8 mouse cellular contexts compared by ENCODE assay signal in genomic region chr6:122669406-122670200, GRCm38 (mm10). TPM values are rescaled to one million over a fixed set of nuclear protein-coding genes. Genes with fewer than 3 reads are reported as not detected.
DNase-seq lines count a peak whose midpoint lies in the region; ATAC-seq lines count a peak whose summit lies in the region.

No protein-coding gene starts in this region.

- H3K9ac ChIP-seq in intestine, embryonic 15.5 days = 0 out of 2 replicates have a peak overlapping the region, but pooled peaks have one; percentile 26

- ATAC-seq in intestine, embryonic 15.5 days = peak; percentile 87

- peak; percentile 81 for DNase-seq in adrenal gland, adult 8-10 months
- peak; percentile 95 for DNase-seq in embryo, embryonic 9.5 days (ENCODE audit: extremely low spot score)
- peak; percentile 82 to 91 for DNase-seq in gastrocnemius, postnatal 4 days (ENCODE audit: low spot score in 2 of 2)
- DNase-seq in left cerebral cortex, postnatal 14 days (ENCODE audit: low spot score in 2 of 2) = peak; percentile 100
- peak; percentile 97 for DNase-seq in mesoderm, embryonic 11.5 days (ENCODE audit: low read depth, low spot score)
- peak; percentile 93 for DNase-seq in right cerebral cortex, postnatal 25 days
- DNase-seq in urinary bladder, postnatal 36 days (ENCODE audit: low spot score in 2 of 2) = peak; percentile 80 to 88

- no peaks in the 10 kb centered on the region for H3K27me3 ChIP-seq in intestine, embryonic 15.5 days (replicated peaks)

- no peak overlapping the region for H3K27ac ChIP-seq in intestine, embryonic 15.5 days

- peak overlapping the region; percentile 31 for H3K4me3 ChIP-seq in intestine, embryonic 15.5 days (replicated peaks)

- peak overlapping the region; percentile 61 for H3K4me2 ChIP-seq in intestine, embryonic 15.5 days (replicated peaks)

- no peaks in the 10 kb centered on the region for H3K9me3 ChIP-seq in intestine, embryonic 15.5 days

- no peaks in the 10 kb centered on the region for H3K4me1 ChIP-seq in intestine, embryonic 15.5 days (replicated peaks)

- intact Hi-C loops in left cerebral cortex, postnatal 14 days (cut with DNase I) = loop anchor here (2.0 to 10.0 kb wide), 3 partner anchors 49 to 205 kb away; partner anchors contain the start of gene Necap1

- H3K36me3 ChIP-seq in intestine, embryonic 15.5 days = no peaks in the 10 kb centered on the region

- 7% methylated on average over 19 of the region's 19 CpGs for WGBS in intestine, embryonic 15.5 days

RNA-seq across cellular contexts. Expression of gene Nanog, which starts 37.7 kb away (rescaled TPM):
- total RNA-seq in adrenal gland, adult 8-10 months (2022) = not detected
- not detected for total RNA-seq in gastrocnemius, postnatal 4 days (2021)
- 0.20 and 0.21 TPM in 2 replicates for polyA plus RNA-seq in intestine, embryonic 15.5 days (2015; fragmentation: Nextera tagmentation; extraction: Ambion mirVana)
- not detected for total RNA-seq in left cerebral cortex, postnatal 14 days (2021)

RNA-seq across cellular contexts. Expression of gene Dppa3, which starts 43.4 kb away (rescaled TPM):
- not detected for total RNA-seq in adrenal gland, adult 8-10 months (2022)
- not detected for total RNA-seq in gastrocnemius, postnatal 4 days (2021)
- polyA plus RNA-seq in intestine, embryonic 15.5 days (2015; fragmentation: Nextera tagmentation; extraction: Ambion mirVana) = not detected in 2 replicates
- total RNA-seq in left cerebral cortex, postnatal 14 days (2021) = not detected

RNA-seq across cellular contexts. Expression of gene Gdf3, which starts 59.7 kb away (rescaled TPM):
- total RNA-seq in adrenal gland, adult 8-10 months (2022) = under 1 TPM; 0.14 to 0.48 (median 0.24) TPM
- total RNA-seq in gastrocnemius, postnatal 4 days (2021) = not detected
- polyA plus RNA-seq in intestine, embryonic 15.5 days (2015; fragmentation: Nextera tagmentation; extraction: Ambion mirVana) = 0.10 and 0.18 TPM in 2 replicates
- total RNA-seq in left cerebral cortex, postnatal 14 days (2021) = not detected
